Mouse (Mus musculus): Measurements from ENCODE around the gene Clec9a.

The Clec9a gene

GRCm38 (mm10) chr6:129425812-129426211, 17.1 kb downstream of the Clec9a start:
- no peak for DNase-seq

- DNase-seq, result no peak
Measured at GRCm38 (mm10) chr6:129427281-129427680, 18.6 kb downstream of the Clec9a start.

DNA sequence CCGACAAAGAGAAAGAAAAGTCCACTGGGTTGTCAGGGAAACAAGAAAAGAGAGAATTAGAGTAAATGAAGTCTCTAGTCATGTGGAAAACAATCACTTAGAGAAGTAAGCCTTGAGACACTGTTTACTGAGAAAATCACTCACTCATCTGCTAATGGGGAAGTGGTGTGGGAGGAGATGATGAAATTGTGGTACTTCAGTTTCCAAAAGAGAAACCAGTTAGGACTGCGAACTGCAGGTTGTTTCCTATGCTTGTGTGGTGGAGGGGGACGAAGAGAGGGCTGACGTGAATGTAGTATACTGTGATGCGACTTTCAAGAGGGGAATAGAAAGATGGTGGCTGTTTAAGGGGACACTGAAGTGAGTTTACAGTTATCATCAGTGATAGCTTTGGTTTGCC, 25.6 kb downstream of the Clec9a start:
- no peak for DNase-seq

GRCm38 (mm10) chr6:129436025-129436424, 27.4 kb downstream of the Clec9a start:
- DNase-seq, result no peak

GRCm38 (mm10) chr6:129438033-129438432, 29.4 kb downstream of the Clec9a start:
- DNase-seq, result no peak

DNA sequence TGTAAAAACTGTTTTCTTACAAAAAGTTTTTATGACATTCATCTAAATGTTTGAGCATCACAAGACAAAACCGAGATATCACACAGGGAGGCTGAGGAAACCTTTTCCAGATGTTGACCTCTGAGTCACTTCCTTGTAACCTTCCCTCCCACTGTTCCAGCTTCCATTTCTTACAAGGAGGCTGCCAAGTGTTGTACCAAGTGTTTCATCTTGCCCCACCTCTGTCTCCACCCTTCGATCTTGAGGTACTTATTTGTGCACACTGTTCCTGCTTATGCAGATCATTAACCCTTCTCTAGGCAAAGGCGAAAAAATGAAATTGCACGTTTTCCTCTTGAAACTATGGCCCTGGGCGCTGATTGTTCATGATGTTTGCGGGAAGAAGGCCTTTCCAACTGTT, 41.1 kb downstream of the Clec9a start:
- DNase-seq, result no peak

- no peak for DNase-seq
Measured at GRCm38 (mm10) chr6:129451411-129452039, 42.9 kb downstream of the Clec9a start, which contains the start of gene Clec1a. Clec1a (minus strand) TSS chr6:129452000.

DNA sequence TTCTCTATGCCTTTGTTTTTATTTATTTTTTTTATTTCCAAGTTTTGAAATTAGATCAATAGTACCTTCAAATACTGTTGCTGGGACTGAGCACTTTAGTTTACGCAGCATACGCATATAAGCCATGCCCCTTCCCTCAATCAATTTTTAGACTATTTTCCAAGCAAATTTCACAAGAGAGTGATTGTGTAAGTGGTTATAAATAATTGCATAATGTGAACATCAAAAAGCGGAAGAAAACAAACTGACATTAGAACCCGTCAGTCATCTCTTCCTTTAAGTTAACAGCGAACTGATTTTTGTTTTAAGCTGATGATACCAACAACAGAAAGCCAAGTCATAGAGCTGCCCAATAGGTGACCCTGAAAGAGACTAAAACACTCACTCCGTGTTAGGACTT, 62.7 kb downstream of the Clec9a start:
- DNase-seq, result no peak

DNA sequence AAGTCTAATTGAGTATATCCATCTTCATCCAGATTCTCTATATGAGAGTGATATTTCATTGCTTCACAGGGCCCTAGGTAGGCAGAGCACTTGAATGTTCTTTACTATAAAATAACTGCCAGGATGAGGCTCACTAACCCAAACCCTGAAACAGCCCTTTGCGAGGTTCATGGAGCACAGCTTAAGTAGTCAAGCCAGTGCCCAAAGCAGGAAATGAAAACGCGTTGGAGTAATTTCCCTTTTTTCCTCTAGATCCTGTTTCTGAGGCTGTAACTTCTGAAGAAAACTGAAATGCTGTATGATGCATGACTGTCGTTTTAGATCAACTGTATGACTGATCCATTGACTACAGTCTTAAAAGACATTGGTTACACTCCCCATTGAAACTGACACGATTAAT, 64.0 kb downstream of the Clec9a start:
- DNase-seq, result no peak
